11 mouse cellular contexts compared by ENCODE assay signal in the genomic region with DNA sequence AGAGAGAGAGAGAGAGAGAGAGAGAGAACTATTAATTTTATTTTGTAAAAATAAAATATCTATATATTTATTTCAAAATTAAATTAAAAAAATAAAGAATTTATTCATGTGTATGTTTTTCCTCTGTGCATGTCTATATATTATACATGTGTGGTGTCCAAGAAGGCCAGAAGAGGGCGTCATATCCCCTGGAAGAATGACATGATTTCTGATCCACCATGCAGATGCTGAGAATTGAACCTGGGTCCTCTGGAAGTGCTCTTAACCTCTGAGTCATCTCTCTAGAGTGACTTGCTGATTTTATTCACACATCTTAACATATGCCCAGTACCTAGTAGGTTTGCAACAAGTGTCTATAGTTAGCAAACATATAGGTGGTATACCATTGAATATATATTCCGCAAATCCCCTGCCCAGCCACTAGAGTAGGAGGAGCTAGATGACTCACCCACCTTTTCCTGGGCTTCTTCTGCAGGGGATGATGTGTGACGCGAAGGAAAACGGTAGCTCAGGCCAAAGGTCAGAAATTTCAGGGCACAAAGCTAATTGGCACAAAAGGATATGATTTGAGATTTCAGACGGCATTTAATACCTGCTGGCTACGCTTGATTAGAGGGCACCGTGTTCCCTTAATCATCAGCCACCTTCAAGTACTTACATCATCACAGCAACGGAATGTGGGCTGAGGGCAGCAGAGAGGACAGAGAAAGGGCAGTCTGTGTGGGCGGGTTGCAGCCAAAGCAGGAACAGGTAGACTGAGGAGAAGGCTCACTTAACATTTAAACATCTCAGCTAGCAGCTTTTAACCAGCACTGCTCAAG.
DNase-seq lines count a peak whose midpoint lies in the region; ATAC-seq lines count a peak whose summit lies in the region.
"Had no signal": no experiment of that assay in that cellular context is flagged by ENCODE, and none has a peak within 500 bp of the region (broad histone marks: within the 10 kb centered on the region; RNA-seq: fewer than 3 reads in every experiment).

No protein-coding gene starts in this region.

- no peak for ATAC-seq in heart, embryonic 13.5 days (ENCODE audit: extremely low read depth, insufficient number of reproducible peaks, low FRiP score, low TSS enrichment)
- no peak for ATAC-seq in limb, embryonic 12.5 days (ENCODE audit: insufficient number of reproducible peaks, insufficient read depth, low FRiP score, low TSS enrichment, low read depth)
- ATAC-seq in erythroblast, adult 5-6 weeks (replicated peaks; ENCODE audit: low FRiP score, poor library complexity, severe bottlenecking): no peak

- 22% methylated on average over 10 of the region's 10 CpGs for WGBS in heart, embryonic 13.5 days
- 23% methylated on average over 10 of the region's 10 CpGs for WGBS in limb, embryonic 12.5 days

- no peak for DNase-seq in heart, postnatal 10 days
- DNase-seq in A20 (ENCODE audit: low read depth, low spot score): peak; percentile 5
- DNase-seq in fat pad, adult 2 months (ENCODE audit: extremely low read depth, low read depth, low spot score): peak; percentile 36
- DNase-seq in embryo, embryonic 10.5 days (ENCODE audit: low spot score): no peak
- DNase-seq in left cerebral cortex, postnatal 36 days (ENCODE audit: low spot score in 2 of 2): no peak

- peak overlapping the region; percentile 26; the same call in 1 of the 2 replicates for H3K4me2 ChIP-seq in heart, embryonic 13.5 days
- 0 out of 2 replicates have a peak overlapping the region, but pooled peaks have one; percentile 22 for H3K4me2 ChIP-seq in limb, embryonic 12.5 days
- H3K4me2 ChIP-seq: embryonic facial prominence, embryonic 12.5 days; neural tube, embryonic 12.5 days had no signal

- H3K27me3 ChIP-seq in heart, embryonic 13.5 days (replicated peaks): no peaks in the 10 kb centered on the region
- no peaks in the 10 kb centered on the region for H3K27me3 ChIP-seq in limb, embryonic 12.5 days
- H3K27me3 ChIP-seq: CH12.LX; embryonic facial prominence, embryonic 12.5 days; neural tube, embryonic 12.5 days had no signal

- no peaks in the 10 kb centered on the region for H3K36me3 ChIP-seq in heart, embryonic 13.5 days
- no peaks in the 10 kb centered on the region for H3K36me3 ChIP-seq in limb, embryonic 12.5 days
- H3K36me3 ChIP-seq: embryonic facial prominence, embryonic 12.5 days; neural tube, embryonic 12.5 days had no signal

- peaks cover 10% of the 10 kb centered on the region for H3K4me1 ChIP-seq in heart, embryonic 13.5 days
- peaks cover 9% of the 10 kb centered on the region for H3K4me1 ChIP-seq in limb, embryonic 12.5 days (replicated peaks)
- H3K4me1 ChIP-seq: neural tube, embryonic 12.5 days had no signal

- no peak overlapping the region for H3K27ac ChIP-seq in heart, embryonic 13.5 days (replicated peaks)
- peak overlapping the region; percentile 7; the same call in 1 of the 2 replicates for H3K27ac ChIP-seq in limb, embryonic 12.5 days
- H3K27ac ChIP-seq: embryonic facial prominence, embryonic 12.5 days; neural tube, embryonic 12.5 days had no signal

- no peak overlapping the region for H3K4me3 ChIP-seq in heart, embryonic 13.5 days
- no peak overlapping the region for H3K4me3 ChIP-seq in limb, embryonic 12.5 days (replicated peaks)
- H3K4me3 ChIP-seq: embryonic facial prominence, embryonic 12.5 days; neural tube, embryonic 12.5 days had no signal

- H3K9ac ChIP-seq in heart, embryonic 13.5 days: no peak overlapping the region; the same call in 1 of the 2 replicates
- H3K9ac ChIP-seq in limb, embryonic 12.5 days (replicated peaks): no peak overlapping the region
- H3K9ac ChIP-seq: embryonic facial prominence, embryonic 12.5 days; neural tube, embryonic 12.5 days had no signal

- H3K9me3 ChIP-seq in heart, embryonic 13.5 days: no peaks in the 10 kb centered on the region
- no peaks in the 10 kb centered on the region for H3K9me3 ChIP-seq in limb, embryonic 12.5 days
- H3K9me3 ChIP-seq: embryonic facial prominence, embryonic 12.5 days; neural tube, embryonic 12.5 days had no signal

- intact Hi-C loops in heart, postnatal 10 days (cut with DNase I): loop anchor here (5.0 kb wide), 1 partner anchor 149 kb away; no protein-coding TSS in a partner anchor
- intact Hi-C loops in left cerebral cortex, postnatal 36 days (cut with DNase I): no loop called here

Comparison
In these comparisons a context has a peak if more than half of its experiments do, and no peak if none do; other contexts are left out.
1. DNase-seq: peak in A20 (single experiment) and fat pad, adult 2 months (single experiment); none in heart, postnatal 10 days (0 of 2), embryo, embryonic 10.5 days (single experiment) and left cerebral cortex, postnatal 36 days (0 of 2).